Mouse (Mus musculus) brain, embryonic 14.5 days (tissue): Measurements from ENCODE around the gene 4933405L10Rik.

ENCODE experiments used
- CTCF ChIP-seq: fragments of 200-500 bp; IDR thresholded peaks from 2 replicates; pipeline ENCODE4 v1.5.1; 2012; ENCODE audit warnings: inconsistent platforms, mild to moderate bottlenecking, moderate library complexity, borderline replicate concordance; ENCODE audit not compliant: insufficient read depth, insufficient read length; ENCODE audit errors: extremely low read depth
- POLR2A ChIP-seq: fragments of 200-500 bp; IDR thresholded peaks from 2 replicates; pipeline ENCODE4 v1.6.1; 2012; ENCODE audit warnings: mild to moderate bottlenecking, inconsistent platforms, borderline replicate concordance; ENCODE audit not compliant: poor library complexity, insufficient read depth, insufficient read length, severe bottlenecking; ENCODE audit errors: extremely low read depth

DNA sequence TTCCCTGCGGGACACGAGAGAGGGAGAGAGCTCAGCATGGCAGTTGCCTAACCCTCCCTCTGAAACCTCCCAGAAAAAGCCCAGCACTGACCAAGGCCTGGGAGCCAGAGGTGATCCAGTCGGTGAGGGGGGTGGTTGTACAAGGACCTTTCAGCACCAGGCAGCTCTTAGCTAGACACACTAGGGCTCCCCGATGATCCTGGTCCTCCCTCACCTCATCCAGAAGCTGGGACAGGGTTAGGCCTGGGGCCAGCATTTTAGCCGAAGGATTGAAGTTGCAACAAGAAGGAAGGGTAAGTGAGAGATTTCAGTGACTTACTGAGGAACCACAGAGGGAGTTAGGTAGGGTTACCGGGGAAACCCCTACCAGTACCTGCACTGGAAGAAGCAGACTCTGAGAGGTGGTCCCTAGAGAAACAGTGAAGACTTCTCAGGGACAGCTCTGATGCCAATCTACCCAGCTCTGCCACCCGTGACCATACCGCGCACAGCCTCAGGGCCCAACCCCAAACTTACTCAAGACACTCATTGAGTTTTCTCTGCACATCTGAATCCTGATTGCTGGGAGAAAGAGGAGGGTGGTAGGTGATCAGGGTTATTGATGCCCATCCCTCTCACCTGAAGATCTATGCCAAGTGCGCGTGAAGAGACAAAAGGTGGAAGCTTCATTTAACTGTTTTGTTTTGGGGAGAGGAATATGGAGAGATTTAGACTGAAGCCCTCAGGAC, 7.8 kb upstream of the 4933405L10Rik start:
- TF ChIP-seq POLR2A (no peak), CTCF (no peak)
